Mouse (Mus musculus): ENCODE data around the gene Acot8. TPM values are rescaled to one million over a fixed set of nuclear protein-coding genes. Genes with fewer than 3 reads are reported as not detected.
A peak's percentile ranks its signal among the peaks of the same experiment; 100 is the strongest.
"Not testable (repeated sequence)": the region's sequence is repeated elsewhere in the genome, so short reads cannot be mapped to it uniquely, and the experiment has no call there.

Gene Acot8
- polyA plus RNA-seq, 1 experiment from 2014 or later = 25.0 TPM

DNA sequence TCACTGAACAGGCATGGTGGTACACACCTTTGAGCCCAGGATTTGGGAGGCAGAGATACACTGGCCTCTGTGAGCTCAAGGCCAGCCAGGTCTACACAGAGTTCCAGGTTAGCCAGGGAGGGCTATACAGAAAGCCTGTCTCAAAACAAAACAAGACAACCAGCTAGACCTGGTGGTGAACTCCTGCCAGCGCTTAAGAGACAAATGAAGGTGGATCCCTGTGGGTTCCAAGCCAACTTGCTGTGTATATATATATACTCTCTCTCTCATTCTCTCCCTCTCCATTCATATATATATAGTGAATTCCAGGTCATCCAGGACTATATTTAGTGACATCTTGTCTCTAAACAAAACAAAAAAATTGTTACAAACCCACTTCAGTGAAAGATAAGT lies 765 bp downstream of the Acot8 start:
- no peaks in the 10 kb centered on the region for H3K9me3 ChIP-seq (ENCODE audit: low read length)
- DNase-seq (no peak), ATAC-seq (no peak)
- TF ChIP-seq EP300 (IDR thresholded peaks at IDR 0.05; ENCODE audit: low read depth) (no peak), CTCF (IDR thresholded peaks at IDR 0.05; ENCODE audit: low read depth) (no peak)
- peaks cover 29% of the 10 kb centered on the region for H3K4me1 ChIP-seq (ENCODE audit: insufficient read depth)
- H3K4me2 ChIP-seq (ENCODE audit: low read depth, low read length) = peak overlapping the region; percentile 77
- peak overlapping the region; percentile 93 for H3K27ac ChIP-seq (ENCODE audit: low read depth)
- peak overlapping the region; percentile 82 for H3K9ac ChIP-seq (replicated peaks)
- peaks cover 21% of the 10 kb centered on the region for H3K36me3 ChIP-seq (replicated peaks; ENCODE audit: insufficient read depth, low read length)
- whole genome bisulfite sequencing (ENCODE audit: insufficient replicate concordance) = 59% methylated on average over 1 of the region's 1 CpGs
- H3K27me3 ChIP-seq (ENCODE audit: insufficient read depth, low read length) = no peaks in the 10 kb centered on the region
- peak overlapping the region; percentile 85 for H3K4me3 ChIP-seq (ENCODE audit: low read depth, low read length)

- no peak for DNase-seq
Observed at GRCm38 (mm10) chr2:164803201-164803920, 1.3 kb downstream of the Acot8 start.

GRCm38 (mm10) chr2:164800252-164801004 lies 4.3 kb downstream of the Acot8 start:
- H3K27ac ChIP-seq (ENCODE audit: low read depth) = no peak overlapping the region
- H3K27me3 ChIP-seq (ENCODE audit: insufficient read depth, low read length) = no peaks in the 10 kb centered on the region
- ATAC-seq (no peak), DNase-seq (no peak)
- H3K9ac ChIP-seq (replicated peaks) = no peak overlapping the region
- H3K4me1 ChIP-seq (ENCODE audit: insufficient read depth) = peaks cover 14% of the 10 kb centered on the region
- H3K4me3 ChIP-seq (ENCODE audit: low read depth, low read length) = no peak overlapping the region
- 86% methylated on average over 13 of the region's 13 CpGs for WGBS (ENCODE audit: insufficient replicate concordance)
- H3K9me3 ChIP-seq (ENCODE audit: low read length) = no peaks in the 10 kb centered on the region
- H3K36me3 ChIP-seq (replicated peaks; ENCODE audit: insufficient read depth, low read length) = peaks cover 41% of the 10 kb centered on the region
- TF ChIP-seq EP300 (IDR thresholded peaks at IDR 0.05; ENCODE audit: low read depth) = no peak
- TF ChIP-seq CTCF (IDR thresholded peaks at IDR 0.05; ENCODE audit: low read depth) = no peak
- no peak overlapping the region for H3K4me2 ChIP-seq (ENCODE audit: low read depth, low read length)

More at GRCm38 (mm10) chr2:164803201-164803920, 1.3 kb downstream of the Acot8 start:
- Histone ChIP-seq H3K9me3 (ENCODE audit: low read length) (no peaks in the 10 kb centered on the region), H3K4me2 (ENCODE audit: low read depth, low read length) (peak overlapping the region; percentile 77), H3K4me1 (ENCODE audit: insufficient read depth) (peaks cover 29% of the 10 kb centered on the region), H3K27ac (ENCODE audit: low read depth) (peak overlapping the region; percentile 93), H3K27me3 (ENCODE audit: insufficient read depth, low read length) (no peaks in the 10 kb centered on the region), H3K4me3 (ENCODE audit: low read depth, low read length) (peak overlapping the region; percentile 85), H3K9ac (replicated peaks) (peak overlapping the region; percentile 82), H3K36me3 (replicated peaks; ENCODE audit: insufficient read depth, low read length) (peaks cover 21% of the 10 kb centered on the region)
- TF ChIP-seq CTCF (IDR thresholded peaks at IDR 0.05; ENCODE audit: low read depth) (no peak), EP300 (IDR thresholded peaks at IDR 0.05; ENCODE audit: low read depth) (no peak)
- 73% methylated on average over 16 of the region's 16 CpGs for WGBS (ENCODE audit: insufficient replicate concordance)
- no peak for ATAC-seq

DNA sequence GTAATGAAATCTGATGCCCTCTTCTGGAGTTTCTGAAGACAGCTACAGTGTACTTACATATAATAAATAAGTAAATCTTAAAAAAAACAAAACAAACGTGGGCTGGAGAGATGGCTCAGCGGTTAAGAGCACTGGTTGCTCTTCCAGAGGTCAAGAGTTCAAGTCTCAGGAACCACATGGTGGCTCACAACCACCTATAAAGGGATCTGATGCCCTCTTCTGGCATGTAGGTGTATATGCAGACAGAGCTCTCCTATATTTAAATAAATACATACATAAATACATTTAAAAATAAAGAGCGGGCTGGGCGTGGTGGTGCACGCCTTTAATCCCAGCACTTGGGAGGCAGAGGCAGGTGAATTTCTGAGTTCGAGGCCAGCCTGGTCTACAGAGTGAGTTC lies 6.1 kb downstream of the Acot8 start:
- 72% methylated on average over 6 of the region's 6 CpGs for WGBS (ENCODE audit: insufficient replicate concordance)
- H3K9ac ChIP-seq (replicated peaks) = not testable (repeated sequence)

DNA sequence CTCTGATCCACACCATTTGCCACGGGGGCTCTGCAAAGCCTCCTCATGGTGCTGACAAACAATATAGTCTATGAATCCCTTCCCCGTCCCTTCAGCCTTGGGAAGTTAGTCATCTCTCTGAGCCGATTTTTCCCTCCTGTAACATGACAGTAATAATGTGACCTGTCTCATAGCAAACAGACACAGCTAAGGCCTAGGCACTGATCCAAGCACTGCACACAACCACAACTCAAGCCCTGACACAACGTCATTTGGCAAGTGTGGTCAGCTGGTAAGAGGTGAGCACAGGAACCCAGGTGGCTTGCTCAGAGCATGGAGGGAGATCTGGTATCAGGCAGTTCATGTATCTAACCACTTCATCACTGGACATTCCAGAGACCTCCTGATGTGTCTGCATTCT lies 8.8 kb downstream of the Acot8 start:
- no peak for DNase-seq
- Histone ChIP-seq H3K4me3 (ENCODE audit: low read depth, low read length) (no peak overlapping the region), H3K36me3 (replicated peaks; ENCODE audit: insufficient read depth, low read length) (peaks cover 67% of the 10 kb centered on the region)

More for the DNA sequence above, 6.1 kb downstream of the Acot8 start:
- H3K27ac ChIP-seq (ENCODE audit: low read depth); H3K9me3 ChIP-seq (ENCODE audit: low read length); H3K27me3 ChIP-seq (ENCODE audit: insufficient read depth, low read length); H3K4me2 ChIP-seq (ENCODE audit: low read depth, low read length); DNase-seq; ATAC-seq; H3K4me3 ChIP-seq (ENCODE audit: low read depth, low read length): not testable (repeated sequence)
- Histone ChIP-seq H3K4me1 (ENCODE audit: insufficient read depth) (peaks cover 13% of the 10 kb centered on the region), H3K36me3 (replicated peaks; ENCODE audit: insufficient read depth, low read length) (peaks cover 52% of the 10 kb centered on the region)
- peak; percentile 59 for TF ChIP-seq CTCF (IDR thresholded peaks at IDR 0.05; ENCODE audit: low read depth)

GRCm38 (mm10) chr2:164794293-164794692 lies 10.4 kb downstream of the Acot8 start:
- DNase-seq (peak; percentile 88), ATAC-seq (peak; percentile 47)
- Histone ChIP-seq H3K4me3 (ENCODE audit: low read depth, low read length) (no peak overlapping the region), H3K27me3 (ENCODE audit: insufficient read depth, low read length) (no peaks in the 10 kb centered on the region), H3K9ac (replicated peaks) (no peak overlapping the region), H3K9me3 (ENCODE audit: low read length) (no peaks in the 10 kb centered on the region), H3K4me1 (ENCODE audit: insufficient read depth) (peaks cover 4% of the 10 kb centered on the region; the same call in 1 of the 2 replicates), H3K27ac (ENCODE audit: low read depth) (no peak overlapping the region), H3K36me3 (replicated peaks; ENCODE audit: insufficient read depth, low read length) (peaks cover 60% of the 10 kb centered on the region), H3K4me2 (ENCODE audit: low read depth, low read length) (no peak overlapping the region)
- WGBS (ENCODE audit: insufficient replicate concordance) = 30% methylated on average over 5 of the region's 5 CpGs
- TF ChIP-seq CTCF (IDR thresholded peaks at IDR 0.05; ENCODE audit: low read depth) (peak; percentile 97), EP300 (IDR thresholded peaks at IDR 0.05; ENCODE audit: low read depth) (no peak)

More for the DNA sequence above, 8.8 kb downstream of the Acot8 start:
- no peak overlapping the region for H3K4me2 ChIP-seq (ENCODE audit: low read depth, low read length)
- ATAC-seq = no peak
- TF ChIP-seq CTCF (IDR thresholded peaks at IDR 0.05; ENCODE audit: low read depth) (no peak), EP300 (IDR thresholded peaks at IDR 0.05; ENCODE audit: low read depth) (no peak)
- H3K27ac ChIP-seq (ENCODE audit: low read depth) = no peak overlapping the region
- peaks cover 4% of the 10 kb centered on the region; the same call in 1 of the 2 replicates for H3K4me1 ChIP-seq (ENCODE audit: insufficient read depth)
- no peaks in the 10 kb centered on the region for H3K9me3 ChIP-seq (ENCODE audit: low read length)
- no peaks in the 10 kb centered on the region for H3K27me3 ChIP-seq (ENCODE audit: insufficient read depth, low read length)
- no peak overlapping the region for H3K9ac ChIP-seq (replicated peaks)
- 87% methylated on average over 4 of the region's 4 CpGs for WGBS (ENCODE audit: insufficient replicate concordance)

Measured in liver, postnatal 0 days (tissue).